Mouse (Mus musculus) olfactory bulb, adult 2 months (tissue): Measurements from ENCODE around the gene Hist1h2ad. TPM values are rescaled to one million over a fixed set of nuclear protein-coding genes. Genes with fewer than 3 reads are reported as not detected.
"Not testable (repeated sequence)": the region's sequence is repeated elsewhere in the genome, so short reads cannot be mapped to it uniquely, and the experiment has no call there.

Experiments used
- H3K27ac ChIP-seq: fragments of 200-500 bp; 2 replicates; pipeline ENCODE4 v1.5.1; 2012; ENCODE audit warnings: low read depth, low read length; ENCODE audit not compliant: insufficient read depth
- H3K4me1 ChIP-seq: fragments of 200-500 bp; 2 replicates; pipeline ENCODE4 v1.6.1; 2012; ENCODE audit warnings: low read length; ENCODE audit not compliant: control insufficient read depth, insufficient read depth
- H3K4me3 ChIP-seq: fragments of 200-500 bp; 2 replicates; pipeline ENCODE4 v1.5.1; 2012; ENCODE audit warnings: mild to moderate bottlenecking, low read depth, low read length, moderate library complexity; ENCODE audit not compliant: insufficient read depth
- CTCF ChIP-seq: fragments of 200-500 bp; IDR thresholded peaks from 2 replicates; pipeline ENCODE4 v1.5.1; 2012; ENCODE audit warnings: low read depth, mild to moderate bottlenecking, low read length, moderate library complexity; ENCODE audit not compliant: insufficient read depth
- POLR2A ChIP-seq: fragments of 200-500 bp; IDR thresholded peaks from 2 replicates; pipeline ENCODE4 v1.6.1; 2012; ENCODE audit warnings: mild to moderate bottlenecking, low read depth, low read length, moderate library complexity; ENCODE audit not compliant: insufficient read depth
- WGBS: fragments of 180-500 bp; shearing (Covaris S2); methylation state at CpG from one replicate; pipeline ENCODE4 v1.1.7; 2018; 5-methylcytosine and 5-hydroxymethylcytosine counted together
- polyA plus RNA-seq: library from polyadenylated mRNA; stranded (reverse); fragments of >200 nt; gene quantifications from 2 replicates; pipeline ENCODE4 v1.2.4, GENCODE M21; 2012; ENCODE audit warnings: low replicate concordance; ENCODE audit not compliant: missing spikeins, insufficient read depth, insufficient read length

Gene Hist1h2ad
- polyA plus RNA-seq, 1 experiment = not detected

DNA sequence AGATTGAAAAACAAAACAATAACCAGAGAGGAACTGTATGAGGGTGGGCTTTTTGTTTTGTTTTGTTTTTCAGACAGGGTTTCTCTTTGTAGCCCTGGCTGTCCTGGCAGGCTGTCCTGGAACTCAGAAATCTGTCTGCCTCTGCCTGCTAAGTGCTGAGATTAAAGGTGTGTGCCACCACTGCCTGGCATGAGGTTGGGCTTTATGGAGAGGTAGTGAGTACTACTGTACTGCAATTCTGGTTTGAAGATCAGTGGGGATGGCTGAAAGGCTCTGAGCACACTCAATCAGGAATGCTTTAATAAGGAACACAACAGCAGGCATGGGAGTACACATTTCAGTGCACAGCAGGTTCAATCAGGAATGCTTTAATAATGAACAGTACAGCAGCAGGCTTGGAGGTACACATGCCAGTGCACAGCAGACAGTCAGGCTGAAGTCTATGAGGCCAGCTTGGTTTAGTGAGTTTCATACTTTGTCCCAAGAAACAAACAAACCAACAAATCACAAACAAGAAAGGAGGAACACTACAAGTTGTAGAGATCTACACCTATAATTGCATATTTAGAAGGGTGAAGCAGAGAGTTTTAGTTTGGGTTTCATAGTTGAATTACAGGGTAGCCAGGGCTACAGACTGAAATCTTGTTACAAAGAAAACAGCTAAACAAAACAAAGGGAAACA, 9.3 kb downstream of the Hist1h2ad start:
- TF ChIP-seq CTCF (no peak), POLR2A (no peak)
- H3K4me3 ChIP-seq = no peak overlapping the region
- H3K27ac ChIP-seq = no peak overlapping the region
- H3K4me1 ChIP-seq = peaks cover 3% of the 10 kb centered on the region; the same call in 1 of the 2 replicates

DNA sequence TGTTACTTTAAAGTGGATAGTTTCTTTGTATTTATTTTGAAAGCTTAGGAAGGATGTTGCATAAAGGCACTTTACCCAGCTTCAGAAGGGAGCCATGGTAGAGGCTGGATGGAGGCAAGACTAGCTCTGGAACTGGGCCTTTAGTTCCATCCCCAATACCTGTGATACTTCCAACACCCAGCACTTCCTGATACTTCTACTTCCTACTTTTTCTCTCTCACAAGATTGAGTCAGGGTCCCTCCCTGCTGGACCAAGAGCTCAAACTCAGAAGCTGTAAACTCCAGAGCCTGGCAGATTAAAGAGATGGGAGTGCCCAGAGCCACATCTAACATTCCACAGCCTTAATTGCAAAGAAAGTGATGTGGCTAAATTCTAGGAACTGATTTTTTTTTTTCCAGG, 10.2 kb downstream of the Hist1h2ad start:
- TF ChIP-seq CTCF = no peak
- no peak for TF ChIP-seq POLR2A
- H3K27ac ChIP-seq = peak overlapping the region; percentile 51; the same call in 1 of the 2 replicates
- peaks cover 3% of the 10 kb centered on the region; the same call in 1 of the 2 replicates for H3K4me1 ChIP-seq
- H3K4me3 ChIP-seq = no peak overlapping the region

DNA sequence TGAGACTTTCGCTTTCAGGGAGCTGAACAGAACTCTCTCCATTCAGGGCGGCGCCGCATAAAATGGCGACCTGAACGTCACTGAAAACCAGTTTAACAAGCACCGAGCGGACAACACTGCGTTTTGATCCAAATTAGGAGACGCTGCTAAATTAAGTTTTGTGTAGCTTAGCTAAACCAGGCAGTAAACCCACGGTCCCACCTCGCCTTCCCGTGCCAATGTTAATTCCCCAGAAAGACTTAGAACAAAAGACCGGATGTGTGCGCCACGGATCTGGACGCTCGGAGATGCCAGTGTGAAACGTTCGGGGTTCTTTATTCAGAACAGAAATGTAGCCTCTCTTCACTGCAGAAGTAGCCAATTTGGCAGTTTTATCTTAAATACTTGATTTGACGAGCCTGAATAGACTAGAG, 10.9 kb downstream of the Hist1h2ad start:
- peak overlapping the region; percentile 54 for H3K4me3 ChIP-seq
- peaks cover 3% of the 10 kb centered on the region; the same call in 1 of the 2 replicates for H3K4me1 ChIP-seq
- TF ChIP-seq CTCF (no peak), POLR2A (no peak)
- WGBS = under 1% methylated on average over 21 of the region's 21 CpGs
- peak overlapping the region; percentile 90 for H3K27ac ChIP-seq

DNA sequence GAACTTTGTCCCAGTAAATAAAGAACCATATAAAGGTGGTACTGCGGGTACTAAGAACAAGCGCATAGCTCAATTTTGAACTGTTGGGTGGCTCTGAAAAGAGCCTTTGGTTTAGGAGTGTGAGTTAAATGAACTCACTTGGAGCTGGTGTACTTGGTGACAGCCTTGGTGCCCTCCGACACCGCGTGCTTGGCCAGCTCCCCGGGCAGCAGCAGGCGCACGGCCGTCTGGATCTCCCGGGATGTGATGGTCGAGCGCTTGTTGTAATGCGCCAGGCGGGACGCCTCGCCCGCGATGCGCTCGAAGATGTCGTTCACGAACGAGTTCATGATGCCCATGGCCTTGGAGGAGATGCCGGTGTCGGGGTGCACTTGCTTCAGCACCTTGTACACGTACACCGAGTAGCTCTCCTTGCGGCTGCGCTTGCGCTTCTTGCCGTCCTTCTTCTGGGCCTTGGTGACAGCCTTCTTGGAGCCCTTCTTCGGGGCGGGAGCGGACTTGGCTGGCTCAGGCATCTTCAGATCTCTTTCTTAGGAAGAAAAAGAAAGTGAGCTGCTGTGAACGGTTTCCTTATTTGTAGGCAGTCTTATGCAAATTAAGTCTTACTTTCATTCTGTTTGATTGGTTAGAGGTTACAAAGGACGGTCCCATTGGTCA, 11.4 kb downstream of the Hist1h2ad start:
- peak; percentile 53; the same call in 1 of the 2 replicates for TF ChIP-seq POLR2A
- peak overlapping the region; percentile 55 for H3K4me3 ChIP-seq
- under 1% methylated on average over 26 of the region's 36 CpGs for WGBS
- H3K27ac ChIP-seq = peak overlapping the region; percentile 90
- not testable (repeated sequence) for H3K4me1 ChIP-seq

DNA sequence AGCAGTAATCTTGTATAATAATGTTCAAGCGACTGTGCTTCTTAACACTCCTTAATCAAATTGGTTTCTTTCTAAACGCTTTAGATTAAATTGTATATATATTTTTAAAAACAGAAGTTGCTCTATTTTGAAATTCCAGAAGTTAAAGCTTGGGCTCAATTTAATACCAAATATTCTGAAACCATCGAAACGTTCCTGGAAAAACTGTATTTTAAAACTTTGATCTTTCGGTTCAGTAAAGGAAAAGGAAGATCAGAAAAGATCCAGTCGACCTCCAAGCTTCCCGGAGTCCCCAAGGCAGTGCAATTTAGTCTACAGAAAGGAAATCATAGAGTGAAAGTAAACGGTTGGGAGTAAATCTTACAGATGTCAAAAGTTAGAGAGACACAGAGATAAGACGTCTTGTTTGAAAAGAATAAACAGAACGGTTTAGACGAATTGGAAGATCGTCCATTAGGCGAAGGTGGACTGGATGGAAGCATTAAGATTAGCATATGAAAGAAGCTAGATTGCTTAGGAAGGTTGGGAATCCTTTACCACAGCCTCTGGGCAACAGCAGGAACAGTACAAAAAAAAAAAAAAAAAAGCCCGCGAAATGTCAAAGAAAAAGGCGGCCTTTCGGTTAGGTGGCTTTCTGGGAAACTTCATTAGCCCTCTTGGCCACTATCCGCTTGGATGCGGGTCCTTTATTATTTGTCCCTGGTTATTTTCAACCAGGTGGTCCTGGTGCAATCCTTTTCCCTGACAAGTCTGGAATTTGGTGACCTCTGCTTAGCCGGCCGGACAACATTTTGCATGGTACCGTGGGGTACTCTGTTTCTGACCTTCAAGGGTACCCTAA, 12.1 kb downstream of the Hist1h2ad start:
- no peak for TF ChIP-seq POLR2A
- TF ChIP-seq CTCF = no peak
- WGBS = 1% methylated on average over 22 of the region's 22 CpGs
- peaks cover 3% of the 10 kb centered on the region; the same call in 1 of the 2 replicates for H3K4me1 ChIP-seq
- peak overlapping the region; percentile 13; the same call in 1 of the 2 replicates for H3K4me3 ChIP-seq
- no peak overlapping the region for H3K27ac ChIP-seq

DNA sequence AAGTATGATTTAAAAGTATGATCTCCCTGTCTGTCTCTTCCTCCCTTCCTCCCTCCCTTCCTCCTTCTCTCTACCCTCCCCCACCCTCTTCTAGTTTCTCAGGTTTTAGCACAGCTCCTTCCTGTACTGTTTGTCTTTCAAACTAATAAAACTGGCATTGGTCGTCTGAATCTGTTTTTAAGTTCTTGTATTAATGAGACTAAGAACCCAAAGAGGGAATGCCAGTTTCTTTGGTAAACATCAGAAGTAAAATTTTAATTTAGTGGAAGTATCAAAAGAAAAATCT, 12.7 kb downstream of the Hist1h2ad start:
- no peak overlapping the region for H3K4me3 ChIP-seq
- whole genome bisulfite sequencing = 5% methylated on average over 1 of the region's 1 CpGs
- H3K27ac ChIP-seq = no peak overlapping the region
- peaks cover 3% of the 10 kb centered on the region; the same call in 1 of the 2 replicates for H3K4me1 ChIP-seq
- TF ChIP-seq POLR2A (no peak), CTCF (no peak)

DNA sequence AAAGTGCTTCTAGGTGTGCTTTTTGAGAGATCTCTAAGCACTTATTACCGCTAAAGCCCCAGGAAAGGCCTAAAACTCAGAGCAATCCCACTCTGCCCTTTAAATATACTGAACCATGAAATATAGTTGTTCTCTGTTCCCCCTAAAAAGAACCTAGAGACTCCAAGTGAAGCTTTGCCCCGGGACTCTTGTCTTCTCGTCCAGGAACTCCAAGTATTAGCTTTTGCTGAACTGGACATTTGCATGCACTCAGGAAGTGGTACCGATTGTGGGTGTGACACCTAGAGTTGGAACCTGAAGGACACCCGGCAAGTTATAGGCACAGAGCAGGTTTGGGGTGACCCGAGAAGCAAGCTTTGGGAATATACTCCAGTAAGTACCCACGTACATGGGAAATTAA, 17.0 kb downstream of the Hist1h2ad start:
- Histone ChIP-seq H3K27ac (no peak overlapping the region), H3K4me3 (no peak overlapping the region), H3K4me1 (no peaks in the 10 kb centered on the region)
- WGBS = 95% methylated on average over 7 of the region's 7 CpGs
- no peak for TF ChIP-seq CTCF
- no peak for TF ChIP-seq POLR2A

DNA sequence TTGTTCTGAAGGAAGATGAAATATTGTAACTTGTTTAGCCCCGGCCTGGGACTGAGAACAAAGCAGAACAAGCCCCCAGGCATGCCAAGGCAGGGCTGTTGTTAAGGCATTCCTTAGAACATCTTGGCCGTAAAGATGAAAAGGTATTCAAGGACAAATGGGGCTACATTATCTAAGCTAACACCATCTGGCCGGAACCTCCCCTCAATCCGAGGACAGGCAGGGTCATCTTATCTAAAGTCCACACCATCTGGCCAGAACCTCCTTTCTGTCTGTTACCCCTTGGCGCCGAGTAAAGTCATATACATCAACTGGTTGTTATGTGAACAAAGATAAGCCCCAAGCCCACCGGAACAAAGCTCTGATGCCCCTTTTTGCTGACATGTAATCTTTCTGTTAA, 17.7 kb downstream of the Hist1h2ad start:
- not testable (repeated sequence) for H3K4me3 ChIP-seq, H3K4me1 ChIP-seq, H3K27ac ChIP-seq
- WGBS = 94% methylated on average over 7 of the region's 7 CpGs

DNA sequence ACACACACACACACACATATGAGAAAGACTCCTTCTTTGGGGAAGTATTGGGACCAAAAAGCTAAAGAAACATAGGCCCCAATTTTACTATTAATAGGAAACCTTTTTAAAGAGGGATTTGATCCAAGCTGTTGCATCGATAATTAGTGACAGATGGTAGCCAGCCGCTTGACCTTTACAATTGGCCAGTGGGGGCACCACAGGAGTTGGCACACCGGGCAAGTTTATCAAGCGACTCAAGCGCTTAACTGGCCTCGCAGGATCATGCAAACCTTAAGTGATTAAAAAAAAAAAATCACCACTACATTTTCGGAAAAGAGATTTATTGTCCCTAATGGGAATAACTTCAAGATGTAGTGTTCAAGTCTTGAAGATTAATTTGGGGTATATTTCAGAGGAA, 18.4 kb downstream of the Hist1h2ad start:
- Histone ChIP-seq H3K4me3 (no peak overlapping the region), H3K4me1 (no peaks in the 10 kb centered on the region), H3K27ac (no peak overlapping the region)
- 75% methylated on average over 7 of the region's 7 CpGs for WGBS
- TF ChIP-seq POLR2A (no peak), CTCF (no peak)
